Mouse (Mus musculus): ENCODE measurements around the gene Cdc14a.

Gene Cdc14a

GRCm38 (mm10) chr3:116375442-116375841, 48.4 kb downstream of the Cdc14a start:
- peaks cover 5% of the 10 kb centered on the region for H3K4me1 ChIP-seq (replicated peaks; ENCODE audit: low read depth, low read length)
- TF ChIP-seq POU5F1 (IDR thresholded peaks at IDR 0.05; ENCODE audit: borderline replicate concordance, low read length): no peak
- TF ChIP-seq NANOG (IDR thresholded peaks at IDR 0.05; ENCODE audit: borderline replicate concordance, low read length): no peak
- no peak for TF ChIP-seq CTCF (conservative IDR thresholded peaks at IDR 0.05; ENCODE audit: low read length)
- H3K4me3 ChIP-seq (replicated peaks; ENCODE audit: low read length): no peak overlapping the region
- no peaks in the 10 kb centered on the region for H3K27me3 ChIP-seq (ENCODE audit: insufficient read depth, low read length)
- no peaks in the 10 kb centered on the region for H3K36me3 ChIP-seq (ENCODE audit: insufficient read depth, low read length)
- no peaks in the 10 kb centered on the region for H3K9me3 ChIP-seq (ENCODE audit: low read length)

- Histone ChIP-seq H3K4me3 (replicated peaks; ENCODE audit: low read length) (no peak overlapping the region), H3K27me3 (ENCODE audit: insufficient read depth, low read length) (no peaks in the 10 kb centered on the region), H3K4me1 (replicated peaks; ENCODE audit: low read depth, low read length) (no peaks in the 10 kb centered on the region), H3K9me3 (ENCODE audit: low read length) (no peaks in the 10 kb centered on the region), H3K36me3 (ENCODE audit: insufficient read depth, low read length) (no peaks in the 10 kb centered on the region)
- TF ChIP-seq POU5F1 (IDR thresholded peaks at IDR 0.05; ENCODE audit: borderline replicate concordance, low read length) (no peak), CTCF (conservative IDR thresholded peaks at IDR 0.05; ENCODE audit: low read length) (no peak), NANOG (IDR thresholded peaks at IDR 0.05; ENCODE audit: borderline replicate concordance, low read length) (no peak)
Measured at GRCm38 (mm10) chr3:116374486-116374885, 49.3 kb downstream of the Cdc14a start.

- TF ChIP-seq CTCF (conservative IDR thresholded peaks at IDR 0.05; ENCODE audit: low read length) (no peak), NANOG (IDR thresholded peaks at IDR 0.05; ENCODE audit: borderline replicate concordance, low read length) (no peak), POU5F1 (IDR thresholded peaks at IDR 0.05; ENCODE audit: borderline replicate concordance, low read length) (no peak)
- H3K27me3 ChIP-seq (ENCODE audit: insufficient read depth, low read length): no peaks in the 10 kb centered on the region
- no peaks in the 10 kb centered on the region for H3K4me1 ChIP-seq (replicated peaks; ENCODE audit: low read depth, low read length)
- H3K9me3 ChIP-seq (ENCODE audit: low read length): no peaks in the 10 kb centered on the region
- no peak overlapping the region for H3K4me3 ChIP-seq (replicated peaks; ENCODE audit: low read length)
- no peaks in the 10 kb centered on the region for H3K36me3 ChIP-seq (ENCODE audit: insufficient read depth, low read length)
Measured at GRCm38 (mm10) chr3:116373196-116373595, 50.6 kb downstream of the Cdc14a start.

GRCm38 (mm10) chr3:116368868-116369437, 54.9 kb downstream of the Cdc14a start:
- TF ChIP-seq POU5F1 (IDR thresholded peaks at IDR 0.05; ENCODE audit: borderline replicate concordance, low read length): no peak
- TF ChIP-seq NANOG (IDR thresholded peaks at IDR 0.05; ENCODE audit: borderline replicate concordance, low read length): no peak
- TF ChIP-seq CTCF (conservative IDR thresholded peaks at IDR 0.05; ENCODE audit: low read length): no peak
- Histone ChIP-seq H3K4me3 (replicated peaks; ENCODE audit: low read length) (no peak overlapping the region), H3K4me1 (replicated peaks; ENCODE audit: low read depth, low read length) (no peaks in the 10 kb centered on the region)

GRCm38 (mm10) chr3:116366125-116366524, 57.7 kb downstream of the Cdc14a start:
- no peak overlapping the region for H3K4me3 ChIP-seq (replicated peaks; ENCODE audit: low read length)
- no peaks in the 10 kb centered on the region for H3K9me3 ChIP-seq (ENCODE audit: low read length)
- H3K36me3 ChIP-seq (ENCODE audit: insufficient read depth, low read length): no peaks in the 10 kb centered on the region
- TF ChIP-seq NANOG (IDR thresholded peaks at IDR 0.05; ENCODE audit: borderline replicate concordance, low read length): no peak
- no peak for TF ChIP-seq POU5F1 (IDR thresholded peaks at IDR 0.05; ENCODE audit: borderline replicate concordance, low read length)
- TF ChIP-seq CTCF (conservative IDR thresholded peaks at IDR 0.05; ENCODE audit: low read length): no peak
- H3K4me1 ChIP-seq (replicated peaks; ENCODE audit: low read depth, low read length): no peaks in the 10 kb centered on the region
- H3K27me3 ChIP-seq (ENCODE audit: insufficient read depth, low read length): no peaks in the 10 kb centered on the region

More at GRCm38 (mm10) chr3:116368868-116369437, 54.9 kb downstream of the Cdc14a start:
- Histone ChIP-seq H3K36me3 (ENCODE audit: insufficient read depth, low read length) (no peaks in the 10 kb centered on the region), H3K27me3 (ENCODE audit: insufficient read depth, low read length) (no peaks in the 10 kb centered on the region), H3K9me3 (ENCODE audit: low read length) (no peaks in the 10 kb centered on the region)

- Histone ChIP-seq H3K4me1 (replicated peaks; ENCODE audit: low read depth, low read length) (no peaks in the 10 kb centered on the region), H3K4me3 (replicated peaks; ENCODE audit: low read length) (no peak overlapping the region), H3K27me3 (ENCODE audit: insufficient read depth, low read length) (no peaks in the 10 kb centered on the region), H3K36me3 (ENCODE audit: insufficient read depth, low read length) (no peaks in the 10 kb centered on the region), H3K9me3 (ENCODE audit: low read length) (no peaks in the 10 kb centered on the region)
- TF ChIP-seq CTCF (conservative IDR thresholded peaks at IDR 0.05; ENCODE audit: low read length) (no peak), NANOG (IDR thresholded peaks at IDR 0.05; ENCODE audit: borderline replicate concordance, low read length) (no peak), POU5F1 (IDR thresholded peaks at IDR 0.05; ENCODE audit: borderline replicate concordance, low read length) (no peak)
Measured at GRCm38 (mm10) chr3:116361906-116362305, 61.9 kb downstream of the Cdc14a start.

GRCm38 (mm10) chr3:116361101-116361500, 62.7 kb downstream of the Cdc14a start:
- TF ChIP-seq POU5F1 (IDR thresholded peaks at IDR 0.05; ENCODE audit: borderline replicate concordance, low read length) (no peak), NANOG (IDR thresholded peaks at IDR 0.05; ENCODE audit: borderline replicate concordance, low read length) (no peak), CTCF (conservative IDR thresholded peaks at IDR 0.05; ENCODE audit: low read length) (no peak)
- no peak overlapping the region for H3K4me3 ChIP-seq (replicated peaks; ENCODE audit: low read length)
- H3K27me3 ChIP-seq (ENCODE audit: insufficient read depth, low read length): no peaks in the 10 kb centered on the region
- H3K36me3 ChIP-seq (ENCODE audit: insufficient read depth, low read length): no peaks in the 10 kb centered on the region
- H3K9me3 ChIP-seq (ENCODE audit: low read length): no peaks in the 10 kb centered on the region
- no peaks in the 10 kb centered on the region for H3K4me1 ChIP-seq (replicated peaks; ENCODE audit: low read depth, low read length)

- TF ChIP-seq CTCF (conservative IDR thresholded peaks at IDR 0.05; ENCODE audit: low read length) (no peak), NANOG (IDR thresholded peaks at IDR 0.05; ENCODE audit: borderline replicate concordance, low read length) (no peak), POU5F1 (IDR thresholded peaks at IDR 0.05; ENCODE audit: borderline replicate concordance, low read length) (no peak)
- H3K9me3 ChIP-seq (ENCODE audit: low read length): no peaks in the 10 kb centered on the region
- peaks cover 3% of the 10 kb centered on the region; the same call in 1 of the 2 replicates for H3K27me3 ChIP-seq (ENCODE audit: insufficient read depth, low read length)
- no peak overlapping the region for H3K4me3 ChIP-seq (replicated peaks; ENCODE audit: low read length)
- peaks cover 9% of the 10 kb centered on the region; the same call in 1 of the 2 replicates for H3K4me1 ChIP-seq (replicated peaks; ENCODE audit: low read depth, low read length)
- H3K36me3 ChIP-seq (ENCODE audit: insufficient read depth, low read length): no peaks in the 10 kb centered on the region
Measured at GRCm38 (mm10) chr3:116357866-116358265, 66.0 kb downstream of the Cdc14a start.

- H3K4me1 ChIP-seq (replicated peaks; ENCODE audit: low read depth, low read length): peaks cover 9% of the 10 kb centered on the region; the same call in 1 of the 2 replicates
- TF ChIP-seq POU5F1 (IDR thresholded peaks at IDR 0.05; ENCODE audit: borderline replicate concordance, low read length) (no peak), CTCF (conservative IDR thresholded peaks at IDR 0.05; ENCODE audit: low read length) (no peak), NANOG (IDR thresholded peaks at IDR 0.05; ENCODE audit: borderline replicate concordance, low read length) (no peak)
- H3K36me3 ChIP-seq (ENCODE audit: insufficient read depth, low read length): no peaks in the 10 kb centered on the region
- no peak overlapping the region for H3K4me3 ChIP-seq (replicated peaks; ENCODE audit: low read length)
- peaks cover 3% of the 10 kb centered on the region; the same call in 1 of the 2 replicates for H3K27me3 ChIP-seq (ENCODE audit: insufficient read depth, low read length)
- no peaks in the 10 kb centered on the region for H3K9me3 ChIP-seq (ENCODE audit: low read length)
Measured at GRCm38 (mm10) chr3:116357180-116357579, 66.7 kb downstream of the Cdc14a start.

All from E14TG2a.4 (cell line).